Mouse (Mus musculus) forebrain, embryonic 11.5 days (tissue): ENCODE data around the gene Gm26558. TPM values are rescaled to one million over a fixed set of nuclear protein-coding genes. Genes with fewer than 3 reads are reported as not detected.

ENCODE experiments used
- ATAC-seq: fragments of 200-750 bp; cut with Nextera tagmentation; replicated peaks from 2 replicates; pipeline ENCODE4 v1.8.0; 2017; ENCODE audit warnings: moderate TSS enrichment; ENCODE audit not compliant: low FRiP score
- DNase-seq: peaks from one replicate; pipeline ENCODE4 v3.0.0-alpha.2; 2017; ENCODE audit warnings: low spot score
- H3K27ac ChIP-seq: fragments of 300-500 bp; sonication (generic); 2 replicates; pipeline ENCODE4 v1.5.1; 2014; ENCODE audit warnings: low read depth, low read length
- H3K27me3 ChIP-seq: fragments of 300-500 bp; sonication (generic); 2 replicates; pipeline ENCODE4 v1.6.1; 2014; ENCODE audit warnings: mild to moderate bottlenecking, low read length, mixed read lengths; ENCODE audit not compliant: control insufficient read depth, insufficient read depth
- H3K36me3 ChIP-seq: fragments of 300-500 bp; sonication (generic); 2 replicates; pipeline ENCODE4 v1.6.1; 2014; ENCODE audit warnings: mild to moderate bottlenecking, low read length, moderate library complexity, mixed read lengths; ENCODE audit not compliant: control insufficient read depth, insufficient read depth
- H3K4me1 ChIP-seq: fragments of 300-500 bp; sonication (generic); replicated peaks from 2 replicates; pipeline ENCODE4 v1.6.1; 2014; ENCODE audit warnings: low read length, mixed read lengths; ENCODE audit not compliant: control insufficient read depth, insufficient read depth
- H3K4me2 ChIP-seq: fragments of 300-500 bp; sonication (generic); 2 replicates; pipeline ENCODE4 v1.6.1; 2014; ENCODE audit warnings: low read depth, mild to moderate bottlenecking, low read length, moderate library complexity, mixed read lengths; ENCODE audit not compliant: severe bottlenecking
- H3K4me3 ChIP-seq: fragments of 300-500 bp; sonication (generic); 2 replicates; pipeline ENCODE4 v1.5.1; 2014; ENCODE audit warnings: low read depth, low read length
- H3K9ac ChIP-seq: fragments of 300-500 bp; sonication (generic); 2 replicates; pipeline ENCODE4 v1.6.1; 2014; ENCODE audit warnings: low read length
- H3K9me3 ChIP-seq: fragments of 300-500 bp; sonication (generic); 2 replicates; pipeline ENCODE4 v1.6.1; 2016; ENCODE audit warnings: low read length, mixed read lengths; ENCODE audit not compliant: control insufficient read depth
- WGBS: fragments of 180-500 bp; shearing (Covaris S2); extraction: QIAGEN DNeasy Blood & Tissue Kit; methylation state at CpG from one replicate; pipeline ENCODE4 v1.1.7; 2014; 5-methylcytosine and 5-hydroxymethylcytosine counted together
- polyA plus RNA-seq: library from polyadenylated mRNA; unstranded; fragments of >200 nt; fragmentation: Nextera tagmentation; extraction: Ambion mirVana; gene quantifications from 2 replicates; pipeline ENCODE4 v1.2.1, GENCODE M21; 2014

The Gm26558 gene
- polyA plus RNA-seq, 1 experiment from 2014 or later: 4.2 TPM

DNA sequence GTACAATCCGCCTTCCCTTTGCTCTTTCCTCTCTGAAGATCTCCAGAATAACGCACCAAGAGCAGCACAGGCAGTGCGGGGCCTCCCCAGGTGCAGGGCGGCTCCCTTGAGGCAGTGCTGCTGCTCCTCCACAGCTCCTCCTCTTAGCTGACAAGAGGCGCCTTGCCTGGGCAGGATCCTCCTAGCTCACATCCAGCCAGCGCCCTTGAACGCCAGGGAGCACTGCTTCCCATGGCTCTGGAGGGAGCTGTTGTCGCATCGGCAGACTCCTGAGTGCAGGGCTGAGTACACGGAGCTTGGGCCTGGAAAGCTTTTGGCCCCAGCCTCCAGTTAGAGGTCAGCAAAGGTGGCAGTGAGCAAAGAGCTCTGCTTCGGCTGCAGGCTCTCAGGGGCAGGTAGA is 28.3 kb upstream of the Gm26558 start:
- H3K36me3 ChIP-seq: peaks cover 3% of the 10 kb centered on the region; the same call in 1 of the 2 replicates

DNA sequence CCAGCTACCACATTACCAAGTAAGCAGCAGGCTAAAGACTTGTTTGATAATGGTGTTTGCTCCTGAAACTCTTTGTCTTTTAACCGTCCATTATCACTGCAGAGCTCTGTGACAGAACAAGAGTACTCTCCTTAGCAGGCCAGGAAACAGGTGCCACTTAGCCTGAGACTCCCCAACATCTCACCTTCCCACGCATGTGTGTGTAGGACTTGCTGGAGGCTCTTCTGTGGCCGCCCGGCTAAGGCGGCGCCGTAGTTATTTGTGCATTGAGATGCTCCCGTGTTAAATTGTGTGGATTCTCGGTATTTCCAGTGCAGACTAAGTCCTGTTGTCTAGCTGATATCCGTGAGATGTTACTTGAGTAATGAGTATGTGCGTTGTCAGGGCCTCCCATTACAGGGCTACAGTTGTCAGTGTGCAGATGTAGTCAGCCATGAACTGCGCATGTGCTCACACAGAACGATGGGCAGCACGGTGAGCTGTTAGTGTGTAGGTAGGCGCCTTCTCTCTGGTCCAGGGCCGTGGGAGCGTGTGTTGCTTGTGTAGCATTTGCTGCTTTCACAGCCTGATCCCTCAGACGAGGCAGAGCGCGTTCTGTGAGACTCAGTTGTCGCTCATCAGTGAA is 26.7 kb upstream of the Gm26558 start:
- H3K36me3 ChIP-seq: peaks cover 9% of the 10 kb centered on the region; the same call in 1 of the 2 replicates
- H3K27me3 ChIP-seq: no peaks in the 10 kb centered on the region
- no peaks in the 10 kb centered on the region for H3K9me3 ChIP-seq
- no peaks in the 10 kb centered on the region for H3K4me1 ChIP-seq
- WGBS: 95% methylated on average over 21 of the region's 21 CpGs
- H3K9ac ChIP-seq: no peak overlapping the region
- no peak overlapping the region for H3K4me3 ChIP-seq
- ATAC-seq: no peak
- no peak overlapping the region for H3K4me2 ChIP-seq
- DNase-seq: peak; percentile 46
- no peak overlapping the region for H3K27ac ChIP-seq

More for the DNA sequence above, 28.3 kb upstream of the Gm26558 start:
- 84% methylated on average over 11 of the region's 11 CpGs for WGBS
- no peak overlapping the region for H3K4me3 ChIP-seq
- H3K27me3 ChIP-seq: no peaks in the 10 kb centered on the region
- no peaks in the 10 kb centered on the region for H3K9me3 ChIP-seq
- DNase-seq: peak; percentile 42
- no peaks in the 10 kb centered on the region for H3K4me1 ChIP-seq
- H3K4me2 ChIP-seq: no peak overlapping the region
- H3K27ac ChIP-seq: no peak overlapping the region
- ATAC-seq: no peak
- H3K9ac ChIP-seq: no peak overlapping the region

DNA sequence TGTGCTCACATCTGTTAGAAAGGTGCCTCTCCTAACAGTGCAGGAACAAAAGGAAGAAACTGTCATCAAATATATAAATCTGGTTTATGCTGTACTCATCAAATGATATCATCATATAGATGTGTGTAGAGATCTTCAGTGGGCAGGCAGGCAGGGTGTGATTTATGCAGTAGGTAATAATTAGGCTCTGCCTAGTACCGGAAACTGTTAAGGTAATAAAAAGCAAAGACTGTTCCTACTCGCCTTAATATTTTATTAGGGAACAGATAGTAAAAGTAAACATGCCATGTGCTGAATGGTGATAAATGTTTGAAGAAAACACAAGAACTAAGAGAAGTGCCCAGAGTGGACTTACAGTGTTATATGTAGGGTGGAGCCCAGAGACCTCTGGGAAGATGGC is 20.4 kb upstream of the Gm26558 start:
- WGBS: 88% methylated on average over 2 of the region's 2 CpGs
- Histone ChIP-seq H3K4me1 (no peaks in the 10 kb centered on the region), H3K4me3 (no peak overlapping the region), H3K9ac (no peak overlapping the region), H3K27ac (no peak overlapping the region), H3K9me3 (no peaks in the 10 kb centered on the region), H3K27me3 (no peaks in the 10 kb centered on the region), H3K36me3 (peaks cover 11% of the 10 kb centered on the region; the same call in 1 of the 2 replicates), H3K4me2 (no peak overlapping the region)
- no peak for ATAC-seq
- DNase-seq: no peak

DNA sequence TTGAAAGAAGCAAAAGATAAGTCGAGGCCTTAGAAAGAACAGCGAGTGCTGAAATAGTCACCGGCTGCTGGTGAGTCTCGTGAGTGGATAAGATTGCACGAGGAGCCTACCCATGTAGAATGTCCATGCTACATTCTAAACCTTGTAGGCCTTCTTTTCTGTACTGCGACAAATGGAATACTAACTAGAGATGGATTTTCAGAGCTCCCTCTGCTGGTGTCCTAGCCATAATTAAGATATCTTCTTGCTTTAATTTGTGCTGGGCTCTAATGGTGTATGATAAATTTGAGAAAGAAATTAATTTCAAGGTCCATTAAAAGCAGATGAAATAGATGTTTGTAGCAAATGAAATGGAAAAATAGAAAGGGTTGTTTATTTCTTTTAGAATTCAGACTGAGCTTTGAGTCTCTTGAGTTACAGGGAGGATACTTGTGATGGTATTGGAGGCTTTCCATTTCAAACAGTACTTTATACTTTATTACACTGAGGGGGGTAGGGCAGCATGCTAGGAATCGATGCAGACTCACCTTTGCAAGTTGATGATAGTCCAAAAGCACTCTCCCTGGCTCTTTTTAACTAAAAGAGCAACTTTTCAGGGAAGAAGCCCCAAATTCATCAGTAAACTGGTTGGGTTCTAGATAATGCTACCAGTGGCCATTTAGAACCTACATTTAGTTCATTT is 11.7 kb upstream of the Gm26558 start:
- WGBS: 87% methylated on average over 7 of the region's 7 CpGs
- H3K9me3 ChIP-seq: no peaks in the 10 kb centered on the region

DNA sequence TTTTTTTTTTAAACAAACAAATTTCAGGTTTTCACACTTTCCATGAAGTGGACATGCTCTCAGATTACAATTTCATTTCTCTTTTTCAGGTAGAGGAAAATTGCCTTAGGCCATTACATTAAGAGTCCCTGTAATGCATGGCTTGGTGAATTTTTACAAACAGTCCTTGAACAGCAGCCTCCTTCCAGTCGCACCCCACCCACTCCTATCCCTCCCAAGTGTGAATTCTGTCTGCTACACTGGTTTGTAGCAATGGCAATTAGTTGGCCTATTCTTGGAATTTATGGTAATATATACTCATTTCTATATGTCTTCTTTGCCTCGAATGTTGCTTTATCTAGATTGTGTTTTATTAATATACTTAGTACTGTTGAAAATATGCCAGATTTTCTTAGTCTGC is 10.6 kb upstream of the Gm26558 start:
- DNase-seq (no peak), ATAC-seq (no peak)
- Histone ChIP-seq H3K9ac (no peak overlapping the region), H3K27ac (no peak overlapping the region), H3K9me3 (no peaks in the 10 kb centered on the region), H3K4me3 (no peak overlapping the region), H3K27me3 (no peaks in the 10 kb centered on the region), H3K4me1 (no peaks in the 10 kb centered on the region), H3K4me2 (no peak overlapping the region), H3K36me3 (no peaks in the 10 kb centered on the region)
- WGBS: 88% methylated on average over 2 of the region's 2 CpGs

More for the DNA sequence above, 11.7 kb upstream of the Gm26558 start:
- Histone ChIP-seq H3K4me1 (no peaks in the 10 kb centered on the region), H3K36me3 (peaks cover 2% of the 10 kb centered on the region; the same call in 1 of the 2 replicates), H3K4me2 (no peak overlapping the region), H3K27me3 (no peaks in the 10 kb centered on the region), H3K4me3 (no peak overlapping the region), H3K9ac (no peak overlapping the region), H3K27ac (no peak overlapping the region)
- no peak for ATAC-seq
- no peak for DNase-seq

DNA sequence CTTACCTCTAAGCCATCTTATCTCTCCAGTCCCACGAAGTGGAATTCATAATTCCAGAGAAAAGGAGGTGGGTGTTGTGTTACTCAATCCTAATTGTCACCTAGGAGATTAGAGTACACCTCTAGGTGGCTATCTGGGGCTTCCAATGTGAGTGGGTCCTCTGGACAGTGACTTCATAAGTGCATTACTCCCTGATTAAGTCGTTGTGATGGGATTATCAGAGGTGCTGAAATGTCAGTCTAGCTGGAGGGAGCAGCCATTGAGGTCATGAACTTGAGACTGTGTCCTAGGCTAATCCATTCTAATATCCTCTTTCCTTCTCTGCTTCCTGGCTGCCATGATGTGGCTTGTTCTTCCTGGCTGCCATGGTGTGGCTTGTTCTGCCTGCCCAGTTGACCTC is 8.0 kb upstream of the Gm26558 start:
- H3K4me2 ChIP-seq: no peak overlapping the region
- no peak overlapping the region for H3K9ac ChIP-seq
- DNase-seq: no peak
- no peaks in the 10 kb centered on the region for H3K27me3 ChIP-seq
- no peak overlapping the region for H3K27ac ChIP-seq
- 71% methylated on average over 2 of the region's 2 CpGs for whole genome bisulfite sequencing
- no peaks in the 10 kb centered on the region for H3K4me1 ChIP-seq
- H3K4me3 ChIP-seq: no peak overlapping the region
- no peaks in the 10 kb centered on the region for H3K36me3 ChIP-seq
- no peak for ATAC-seq
- no peaks in the 10 kb centered on the region for H3K9me3 ChIP-seq

DNA sequence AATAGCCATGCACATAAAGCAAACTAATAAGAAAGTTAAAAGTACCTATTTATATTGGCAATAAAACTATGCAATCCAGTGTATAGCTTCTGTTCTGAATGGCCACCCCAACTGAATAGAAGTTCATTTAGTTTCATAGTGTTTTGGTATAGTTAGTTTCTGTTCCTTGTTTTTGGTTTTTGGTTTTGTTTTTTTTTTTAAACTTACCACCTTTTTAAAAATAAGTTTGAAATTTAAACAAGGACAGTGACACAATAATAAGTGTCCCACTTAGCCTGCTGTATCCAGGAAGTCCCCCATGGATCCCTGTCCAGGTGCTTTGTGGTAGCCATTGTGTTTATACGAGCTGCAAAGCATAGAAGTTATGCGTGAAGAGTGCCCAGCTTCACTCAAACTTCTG is 7.3 kb upstream of the Gm26558 start:
- Histone ChIP-seq H3K4me2 (no peak overlapping the region), H3K9me3 (no peaks in the 10 kb centered on the region), H3K4me3 (no peak overlapping the region), H3K27me3 (no peaks in the 10 kb centered on the region), H3K9ac (no peak overlapping the region), H3K36me3 (no peaks in the 10 kb centered on the region), H3K27ac (no peak overlapping the region), H3K4me1 (no peaks in the 10 kb centered on the region)
- 89% methylated on average over 2 of the region's 2 CpGs for WGBS
- DNase-seq (no peak), ATAC-seq (no peak)

DNA sequence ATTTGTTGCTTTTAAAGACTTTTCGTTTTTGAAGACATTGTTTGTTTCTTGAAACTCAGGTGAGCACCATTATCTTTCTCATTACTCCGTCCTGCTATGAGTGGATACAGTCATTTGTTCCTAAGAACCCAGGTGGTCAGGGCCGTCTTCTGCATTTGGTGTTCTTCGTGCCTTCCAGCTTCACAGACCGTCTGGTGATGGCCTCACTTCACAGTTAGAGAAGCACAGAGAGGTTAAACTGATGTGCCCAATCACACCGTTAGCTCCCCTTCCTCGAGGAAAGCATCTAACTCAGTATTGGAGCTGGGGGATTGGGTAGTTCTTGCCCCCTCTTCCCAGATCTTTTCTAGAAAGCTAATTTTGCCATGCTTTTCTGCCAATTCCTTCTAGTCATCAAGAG is 5.1 kb upstream of the Gm26558 start:
- Histone ChIP-seq H3K4me1 (no peaks in the 10 kb centered on the region; the same call in 1 of the 2 replicates), H3K27me3 (no peaks in the 10 kb centered on the region), H3K36me3 (no peaks in the 10 kb centered on the region), H3K9me3 (no peaks in the 10 kb centered on the region), H3K4me3 (no peak overlapping the region), H3K27ac (no peak overlapping the region), H3K4me2 (no peak overlapping the region), H3K9ac (no peak overlapping the region)
- DNase-seq (no peak), ATAC-seq (no peak)
- WGBS: 89% methylated on average over 7 of the region's 7 CpGs

DNA sequence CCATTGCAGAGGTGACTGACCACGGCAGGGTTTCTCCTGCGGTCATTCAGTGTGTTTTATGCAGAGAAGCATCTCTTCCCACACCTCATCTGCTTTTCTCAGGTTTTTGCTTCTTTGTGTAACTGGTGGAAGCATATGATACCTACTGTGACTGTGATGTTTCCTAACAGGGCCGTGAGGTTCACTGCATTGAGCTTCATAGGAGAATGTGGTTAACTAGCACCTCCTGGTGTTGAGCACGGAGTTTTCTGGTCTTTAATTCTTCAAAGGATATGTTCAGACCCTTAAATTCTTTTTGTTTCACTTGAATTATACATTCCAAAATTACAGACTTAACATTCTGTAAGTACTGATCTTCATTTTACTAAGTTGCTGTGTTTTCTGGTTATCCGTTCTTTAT is 1.9 kb upstream of the Gm26558 start:
- no peak overlapping the region for H3K9ac ChIP-seq
- H3K4me3 ChIP-seq: no peak overlapping the region
- H3K27ac ChIP-seq: no peak overlapping the region
- H3K4me1 ChIP-seq: no peaks in the 10 kb centered on the region; the same call in 1 of the 2 replicates
- H3K4me2 ChIP-seq: no peak overlapping the region
- no peaks in the 10 kb centered on the region for H3K36me3 ChIP-seq
- DNase-seq (no peak), ATAC-seq (no peak)
- no peaks in the 10 kb centered on the region for H3K27me3 ChIP-seq
- 90% methylated on average over 5 of the region's 5 CpGs for WGBS
- H3K9me3 ChIP-seq: no peaks in the 10 kb centered on the region
